Mouse (Mus musculus): ENCODE measurements around the gene Sh3glb2. TPM values are rescaled to one million over a fixed set of nuclear protein-coding genes. Genes with fewer than 3 reads are reported as not detected.

Gene Sh3glb2
- 100 to 1,000 TPM; 267 to 316 TPM for total RNA-seq (2021)

- DNase-seq (ENCODE audit: low spot score in 2 of 2), result peak; percentile 74 to 86
- intact Hi-C loops (cut with DNase I), result no loop called here
These were observed at the start of gene Sh3glb2 for GRCm38 (mm10) chr2:30358533-30359531. Gene Sh3glb2 (minus strand): TSS chr2:30359337.

GRCm38 (mm10) chr2:30408452-30409100, 49.4 kb upstream of the Sh3glb2 start:
- no peak for DNase-seq (ENCODE audit: low spot score in 2 of 2)
- intact Hi-C loops (cut with DNase I), result no loop called here

- intact Hi-C loops (cut with DNase I), result no loop called here
- DNase-seq (ENCODE audit: low spot score in 2 of 2), result no peak
These were observed 48.6 kb upstream of the Sh3glb2 start for GRCm38 (mm10) chr2:30407778-30408177.

GRCm38 (mm10) chr2:30407221-30407620, 48.1 kb upstream of the Sh3glb2 start:
- intact Hi-C loops (cut with DNase I), result no loop called here
- no peak for DNase-seq (ENCODE audit: low spot score in 2 of 2)

GRCm38 (mm10) chr2:30403870-30404269, 44.7 kb upstream of the Sh3glb2 start:
- no peak for DNase-seq (ENCODE audit: low spot score in 2 of 2)
- intact Hi-C loops (cut with DNase I), result no loop called here

- intact Hi-C loops (cut with DNase I), result no loop called here
These were observed 43.7 kb upstream of the Sh3glb2 start for GRCm38 (mm10) chr2:30402843-30403242.

GRCm38 (mm10) chr2:30402351-30402826, 43.3 kb upstream of the Sh3glb2 start:
- intact Hi-C loops (cut with DNase I), result no loop called here
- DNase-seq (ENCODE audit: low spot score in 2 of 2), result no peak

More at GRCm38 (mm10) chr2:30402843-30403242, 43.7 kb upstream of the Sh3glb2 start:
- DNase-seq (ENCODE audit: low spot score in 2 of 2), result no peak

- no peak for DNase-seq (ENCODE audit: low spot score in 2 of 2)
- intact Hi-C loops (cut with DNase I), result no loop called here
These were observed 42.4 kb upstream of the Sh3glb2 start for GRCm38 (mm10) chr2:30401581-30401980.

- no peak for DNase-seq (ENCODE audit: low spot score in 2 of 2)
- intact Hi-C loops (cut with DNase I), result no loop called here
These were observed 40.3 kb upstream of the Sh3glb2 start for GRCm38 (mm10) chr2:30399191-30400171.

- intact Hi-C loops (cut with DNase I), result no loop called here
- no peak for DNase-seq (ENCODE audit: low spot score in 2 of 2)
These were observed 38.9 kb upstream of the Sh3glb2 start for GRCm38 (mm10) chr2:30397986-30398512.

GRCm38 (mm10) chr2:30396246-30396645, 37.1 kb upstream of the Sh3glb2 start:
- intact Hi-C loops (cut with DNase I), result no loop called here
- DNase-seq (ENCODE audit: low spot score in 2 of 2), result no peak

GRCm38 (mm10) chr2:30395757-30396156, 36.6 kb upstream of the Sh3glb2 start:
- intact Hi-C loops (cut with DNase I), result no loop called here
- DNase-seq (ENCODE audit: low spot score in 2 of 2), result no peak

GRCm38 (mm10) chr2:30393370-30393656, 34.2 kb upstream of the Sh3glb2 start:
- intact Hi-C loops (cut with DNase I), result no loop called here
- DNase-seq (ENCODE audit: low spot score in 2 of 2), result no peak

GRCm38 (mm10) chr2:30392577-30393369, 33.6 kb upstream of the Sh3glb2 start:
- intact Hi-C loops (cut with DNase I), result no loop called here
- DNase-seq (ENCODE audit: low spot score in 2 of 2), result peak in 1 of 2 experiments; percentile 70

- intact Hi-C loops (cut with DNase I), result no loop called here
These were observed 33.0 kb upstream of the Sh3glb2 start, which contains the start of gene Dolpp1 for GRCm38 (mm10) chr2:30392114-30392576. Gene Dolpp1 (plus strand): TSS chr2:30392254.

GRCm38 (mm10) chr2:30389000-30389399, 29.9 kb upstream of the Sh3glb2 start:
- DNase-seq (ENCODE audit: low spot score in 2 of 2), result no peak
- intact Hi-C loops (cut with DNase I), result no loop called here

More at GRCm38 (mm10) chr2:30392114-30392576, 33.0 kb upstream of the Sh3glb2 start, which contains the start of gene Dolpp1:
- peak; percentile 98 to 99 for DNase-seq (ENCODE audit: low spot score in 2 of 2)

- intact Hi-C loops (cut with DNase I), result no loop called here
- no peak for DNase-seq (ENCODE audit: low spot score in 2 of 2)
These were observed 27.8 kb upstream of the Sh3glb2 start for GRCm38 (mm10) chr2:30386913-30387312.

- no peak for DNase-seq (ENCODE audit: low spot score in 2 of 2)
- intact Hi-C loops (cut with DNase I), result no loop called here
These were observed 26.5 kb upstream of the Sh3glb2 start for GRCm38 (mm10) chr2:30385591-30385990.

Measured in left cerebral cortex, postnatal 36 days (tissue).